Mouse (Mus musculus): ENCODE measurements around the gene Thnsl2. TPM values are rescaled to one million over a fixed set of nuclear protein-coding genes. Genes with fewer than 3 reads are reported as not detected.

Thnsl2 gene
- total and polyA plus RNA-seq, 3 experiments = 0.08 to 0.21 TPM; not detected in 1

GRCm38 (mm10) chr6:71090475-71090874, 53.8 kb downstream of the Thnsl2 start:
- no peak overlapping the region for H3K27ac ChIP-seq (ENCODE audit: control insufficient read depth, low read depth, low read length)
- H3K4me3 ChIP-seq (ENCODE audit: control insufficient read depth in 1 of 2, insufficient read depth in 1 of 2, low read depth in 2 of 2, low read length in 2 of 2) = no peak overlapping the region
- H3K79me2 ChIP-seq (ENCODE audit: control insufficient read depth, insufficient read depth, low read length, poor library complexity) = no peaks in the 10 kb centered on the region
- no peaks in the 10 kb centered on the region for H3K4me1 ChIP-seq (ENCODE audit: control insufficient read depth in 1 of 2, insufficient read depth in 2 of 2, low read length in 2 of 2)
- H3K9ac ChIP-seq (ENCODE audit: control insufficient read depth, low read depth, low read length, poor library complexity, severe bottlenecking) = no peak overlapping the region
- TF ChIP-seq GATA1 (IDR thresholded peaks at IDR 0.05; ENCODE audit: low read depth, low read length) = no peak
- peaks cover 0 to 2% of the 10 kb centered on the region in 2 experiments; a peak in 1 of 4 replicates for H3K27me3 ChIP-seq (ENCODE audit: control insufficient read depth in 1 of 2, insufficient read depth in 2 of 2, low read length in 2 of 2)
- no peak for DNase-seq (ENCODE audit: low read depth, low spot score)
- H3K36me3 ChIP-seq (ENCODE audit: control insufficient read depth in 1 of 2, insufficient read depth in 2 of 2, low read length in 2 of 2) = no peaks in the 10 kb centered on the region
- H3K9me3 ChIP-seq (replicated peaks; ENCODE audit: insufficient read depth, low read length) = no peaks in the 10 kb centered on the region

GRCm38 (mm10) chr6:71089735-71090134, 54.5 kb downstream of the Thnsl2 start:
- no peak for TF ChIP-seq POLR2AphosphoS2 (IDR thresholded peaks at IDR 0.05; ENCODE audit: low read length)
- no peak for TF ChIP-seq NRF1 (IDR thresholded peaks at IDR 0.05; ENCODE audit: insufficient read depth, low read depth, low read length, poor library complexity, severe bottlenecking)
- TF ChIP-seq SMC3 (IDR thresholded peaks at IDR 0.05; ENCODE audit: low read depth, low read length) = no peak
- TF ChIP-seq SIN3A (IDR thresholded peaks at IDR 0.05; ENCODE audit: low read length) = no peak
- no peak for TF ChIP-seq JUND (IDR thresholded peaks at IDR 0.05; ENCODE audit: low read depth, low read length)
- no peak for TF ChIP-seq CTCF (IDR thresholded peaks at IDR 0.05 in 2 of 3, conservative IDR thresholded peaks at IDR 0.05 in 1 of 3; ENCODE audit: control insufficient read depth in 1 of 3, insufficient read depth in 1 of 3, low read depth in 2 of 3, low read length in 3 of 3, poor library complexity in 1 of 3, severe bottlenecking in 1 of 3)
- no peak for TF ChIP-seq GATA1 (IDR thresholded peaks at IDR 0.05; ENCODE audit: low read depth, low read length)
- TF ChIP-seq HCFC1 (IDR thresholded peaks at IDR 0.05; ENCODE audit: low read depth, low read length) = no peak
- no peak for TF ChIP-seq MXI1 (IDR thresholded peaks at IDR 0.05; ENCODE audit: low read depth, low read length)
- no peak for TF ChIP-seq MYB (IDR thresholded peaks at IDR 0.05; ENCODE audit: low read depth, low read length)
- no peak for TF ChIP-seq KAT2A (conservative IDR thresholded peaks at IDR 0.05; ENCODE audit: low read depth, low read length)
- Histone ChIP-seq H3K79me2 (ENCODE audit: control insufficient read depth, insufficient read depth, low read length, poor library complexity) (no peaks in the 10 kb centered on the region), H3K27me3 (ENCODE audit: control insufficient read depth in 1 of 2, insufficient read depth in 2 of 2, low read length in 2 of 2) (peaks cover 0 to 2% of the 10 kb centered on the region in 2 experiments; a peak in 1 of 4 replicates), H3K9me3 (replicated peaks; ENCODE audit: insufficient read depth, low read length) (no peaks in the 10 kb centered on the region), H3K9ac (ENCODE audit: control insufficient read depth, low read depth, low read length, poor library complexity, severe bottlenecking) (no peak overlapping the region), H3K27ac (ENCODE audit: control insufficient read depth, low read depth, low read length) (no peak overlapping the region), H3K4me1 (ENCODE audit: control insufficient read depth in 1 of 2, insufficient read depth in 2 of 2, low read length in 2 of 2) (no peaks in the 10 kb centered on the region), H3K36me3 (ENCODE audit: control insufficient read depth in 1 of 2, insufficient read depth in 2 of 2, low read length in 2 of 2) (no peaks in the 10 kb centered on the region), H3K4me3 (ENCODE audit: control insufficient read depth in 1 of 2, insufficient read depth in 1 of 2, low read depth in 2 of 2, low read length in 2 of 2) (no peak overlapping the region)
- no peak for DNase-seq (ENCODE audit: low read depth, low spot score)

GRCm38 (mm10) chr6:71088992-71089391, 55.2 kb downstream of the Thnsl2 start:
- H3K27me3 ChIP-seq (ENCODE audit: control insufficient read depth in 1 of 2, insufficient read depth in 2 of 2, low read length in 2 of 2) = peaks cover 0 to 2% of the 10 kb centered on the region in 2 experiments; a peak in 1 of 4 replicates
- no peak overlapping the region for H3K9ac ChIP-seq (ENCODE audit: control insufficient read depth, low read depth, low read length, poor library complexity, severe bottlenecking)
- DNase-seq (ENCODE audit: low read depth, low spot score) = no peak
- TF ChIP-seq MXI1 (IDR thresholded peaks at IDR 0.05; ENCODE audit: low read depth, low read length) = no peak
- no peak for TF ChIP-seq RCOR1 (IDR thresholded peaks at IDR 0.05; ENCODE audit: low read depth, low read length)
- no peak for TF ChIP-seq NELFE (IDR thresholded peaks at IDR 0.05; ENCODE audit: low read depth, low read length)
- no peak for TF ChIP-seq MYB (IDR thresholded peaks at IDR 0.05; ENCODE audit: low read depth, low read length)
- no peak for TF ChIP-seq MEF2A (IDR thresholded peaks at IDR 0.05; ENCODE audit: extremely low read depth, insufficient replicate concordance, low read depth, low read length, poor library complexity, severe bottlenecking)
- no peak for TF ChIP-seq ZNF384 (IDR thresholded peaks at IDR 0.05; ENCODE audit: low read depth, low read length)
- H3K79me2 ChIP-seq (ENCODE audit: control insufficient read depth, insufficient read depth, low read length, poor library complexity) = no peaks in the 10 kb centered on the region
- no peaks in the 10 kb centered on the region for H3K4me1 ChIP-seq (ENCODE audit: control insufficient read depth in 1 of 2, insufficient read depth in 2 of 2, low read length in 2 of 2)
- no peaks in the 10 kb centered on the region for H3K9me3 ChIP-seq (replicated peaks; ENCODE audit: insufficient read depth, low read length)
- no peak overlapping the region for H3K4me3 ChIP-seq (ENCODE audit: control insufficient read depth in 1 of 2, insufficient read depth in 1 of 2, low read depth in 2 of 2, low read length in 2 of 2)
- H3K36me3 ChIP-seq (ENCODE audit: control insufficient read depth in 1 of 2, insufficient read depth in 2 of 2, low read length in 2 of 2) = no peaks in the 10 kb centered on the region
- no peak overlapping the region for H3K27ac ChIP-seq (ENCODE audit: control insufficient read depth, low read depth, low read length)

All from MEL (cell line).